Comparison of ENCODE assay signal across 8 mouse cellular contexts in genomic region chr14:14012383-14013251, GRCm38 (mm10). TPM values are rescaled to one million over a fixed set of nuclear protein-coding genes. Genes with fewer than 3 reads are reported as not detected.
A peak's percentile ranks its signal among the peaks of the same experiment; 100 is the strongest.
DNase-seq lines count a peak whose midpoint lies in the region; ATAC-seq lines count a peak whose summit lies in the region.

No protein-coding gene starts in this region.

- H3K4me2 ChIP-seq in intestine, embryonic 15.5 days (replicated peaks): peak overlapping the region; percentile 86

- peak; percentile 84 for DNase-seq in adrenal gland, adult 8-10 months
- peak; percentile 73 for DNase-seq in embryo, embryonic 11.5 days (ENCODE audit: low read depth, low spot score)
- peak; percentile 79 to 80 for DNase-seq in gastrocnemius, postnatal 36 days
- DNase-seq in left cerebral cortex, postnatal 25 days (ENCODE audit: low spot score in 2 of 2): peak; percentile 83 to 90
- DNase-seq in mesoderm, embryonic 11.5 days (ENCODE audit: low read depth, low spot score): peak; percentile 87
- DNase-seq in right cerebral cortex, postnatal 25 days: peak; percentile 87
- peak; percentile 77 to 86 for DNase-seq in urinary bladder, postnatal 36 days (ENCODE audit: low spot score in 2 of 2)

- WGBS in intestine, embryonic 15.5 days: under 1% methylated on average over 71 of the region's 116 CpGs

- peak; percentile 95 for ATAC-seq in intestine, embryonic 15.5 days

- H3K27me3 ChIP-seq in intestine, embryonic 15.5 days (replicated peaks): no peaks in the 10 kb centered on the region

- intact Hi-C loops in gastrocnemius, postnatal 36 days (cut with DNase I): loop anchor here (5.0 kb wide), 3 partner anchors 40 to 85 kb away; partner anchors contain the start of genes Atxn7 and Thoc7
- intact Hi-C loops in left cerebral cortex, postnatal 25 days (cut with DNase I): loop anchor here (1.0 to 5.0 kb wide), 2 partner anchors 52 to 85 kb away; no protein-coding TSS in a partner anchor

- H3K4me1 ChIP-seq in intestine, embryonic 15.5 days (replicated peaks): peaks cover 7% of the 10 kb centered on the region; the same call in 1 of the 2 replicates

- no peaks in the 10 kb centered on the region for H3K9me3 ChIP-seq in intestine, embryonic 15.5 days

- H3K27ac ChIP-seq in intestine, embryonic 15.5 days: peak overlapping the region; percentile 100

- H3K36me3 ChIP-seq in intestine, embryonic 15.5 days: no peaks in the 10 kb centered on the region

- H3K9ac ChIP-seq in intestine, embryonic 15.5 days: peak overlapping the region; percentile 95

- H3K4me3 ChIP-seq in intestine, embryonic 15.5 days (replicated peaks): peak overlapping the region; percentile 86

RNA-seq across cellular contexts. Expression of gene Thoc7, which starts 51.0 kb away (rescaled TPM):
- total RNA-seq in adrenal gland, adult 8-10 months (2022): 100 to 1,000 TPM in 1 of 4 experiments, 10 to 100 TPM in 3; 88.6 to 105 (median 93.3) TPM
- 100 to 1,000 TPM; 110 to 140 TPM for total RNA-seq in gastrocnemius, postnatal 36 days (2021)
- polyA plus RNA-seq in intestine, embryonic 15.5 days (2015; fragmentation: Nextera tagmentation; extraction: Ambion mirVana): 184 and 196 TPM in 2 replicates
- 100 to 1,000 TPM in 1 of 2 experiments, 10 to 100 TPM in 1; 96.9 to 101 TPM for total RNA-seq in left cerebral cortex, postnatal 25 days (2021)

RNA-seq across cellular contexts. Expression of gene Atxn7, which starts 51.4 kb away (rescaled TPM):
- 10 to 100 TPM; 20.2 to 34.2 (median 26.0) TPM for total RNA-seq in adrenal gland, adult 8-10 months (2022)
- 10 to 100 TPM; 13.3 to 16.0 TPM for total RNA-seq in gastrocnemius, postnatal 36 days (2021)
- polyA plus RNA-seq in intestine, embryonic 15.5 days (2015; fragmentation: Nextera tagmentation; extraction: Ambion mirVana): 3.6 and 4.2 TPM in 2 replicates
- total RNA-seq in left cerebral cortex, postnatal 25 days (2021): 10 to 100 TPM; 23.3 to 25.1 TPM

Comparison
In these comparisons a context has a peak if more than half of its experiments do, and no peak if none do; other contexts are left out.
1. Peak in every context shown above with its lines: DNase-seq, ATAC-seq, H3K4me3 ChIP-seq and H3K27ac ChIP-seq.